Mouse (Mus musculus) hindbrain, embryonic 16.5 days (tissue): Measurements from ENCODE around the gene Gm47996. TPM values are rescaled to one million over a fixed set of nuclear protein-coding genes. Genes with fewer than 3 reads are reported as not detected.

Experiments used
- ATAC-seq: fragments of 200-750 bp; cut with Nextera tagmentation; 2 replicates; pipeline ENCODE4 v1.8.0; 2017; ENCODE audit warnings: moderate TSS enrichment, moderate library complexity
- H3K27ac ChIP-seq: fragments of 300-500 bp; sonication (generic); 2 replicates; pipeline ENCODE4 v1.5.1; 2014; ENCODE audit warnings: low read depth, mild to moderate bottlenecking, control low read depth, low read length, moderate library complexity
- H3K27me3 ChIP-seq: fragments of 300-500 bp; sonication (generic); replicated peaks from 2 replicates; pipeline ENCODE4 v1.6.1; 2014; ENCODE audit warnings: low read length; ENCODE audit not compliant: control insufficient read depth, insufficient read depth
- H3K36me3 ChIP-seq: fragments of 300-500 bp; sonication (generic); 2 replicates; pipeline ENCODE4 v1.6.1; 2014; ENCODE audit warnings: mild to moderate bottlenecking, low read length, moderate library complexity, mixed read lengths; ENCODE audit not compliant: control insufficient read depth, insufficient read depth
- H3K4me1 ChIP-seq: fragments of 300-500 bp; sonication (generic); 2 replicates; pipeline ENCODE4 v1.6.1; 2014; ENCODE audit warnings: low read depth, low read length; ENCODE audit not compliant: control insufficient read depth, insufficient read depth
- H3K4me2 ChIP-seq: fragments of 300-500 bp; sonication (generic); 2 replicates; pipeline ENCODE4 v1.6.1; 2014; ENCODE audit warnings: mild to moderate bottlenecking, low read length, control low read depth, moderate library complexity
- H3K4me3 ChIP-seq: fragments of 300-500 bp; sonication (generic); 2 replicates; pipeline ENCODE4 v1.5.1; 2014; ENCODE audit warnings: mild to moderate bottlenecking, low read length, control low read depth, moderate library complexity
- H3K9ac ChIP-seq: fragments of 300-500 bp; sonication (generic); 2 replicates; pipeline ENCODE4 v1.6.1; 2014; ENCODE audit warnings: low read depth, mild to moderate bottlenecking, control low read depth, low read length, moderate library complexity
- H3K9me3 ChIP-seq: fragments of 300-500 bp; sonication (generic); 2 replicates; pipeline ENCODE4 v1.6.1; 2014; ENCODE audit warnings: mild to moderate bottlenecking, low read length, moderate library complexity; ENCODE audit not compliant: control insufficient read depth
- WGBS: fragments of 180-500 bp; shearing (Covaris S2); extraction: QIAGEN DNeasy Blood & Tissue Kit; methylation state at CpG from one replicate; pipeline ENCODE4 v1.1.7; 2014; 5-methylcytosine and 5-hydroxymethylcytosine counted together
- polyA plus RNA-seq: library from polyadenylated mRNA; unstranded; fragments of >200 nt; fragmentation: Nextera tagmentation; extraction: Ambion mirVana; gene quantifications from 2 replicates; pipeline ENCODE4 v1.2.1, GENCODE M21; 2015

The Gm47996 gene
- polyA plus RNA-seq, 1 experiment from 2014 or later, result not detected

DNA sequence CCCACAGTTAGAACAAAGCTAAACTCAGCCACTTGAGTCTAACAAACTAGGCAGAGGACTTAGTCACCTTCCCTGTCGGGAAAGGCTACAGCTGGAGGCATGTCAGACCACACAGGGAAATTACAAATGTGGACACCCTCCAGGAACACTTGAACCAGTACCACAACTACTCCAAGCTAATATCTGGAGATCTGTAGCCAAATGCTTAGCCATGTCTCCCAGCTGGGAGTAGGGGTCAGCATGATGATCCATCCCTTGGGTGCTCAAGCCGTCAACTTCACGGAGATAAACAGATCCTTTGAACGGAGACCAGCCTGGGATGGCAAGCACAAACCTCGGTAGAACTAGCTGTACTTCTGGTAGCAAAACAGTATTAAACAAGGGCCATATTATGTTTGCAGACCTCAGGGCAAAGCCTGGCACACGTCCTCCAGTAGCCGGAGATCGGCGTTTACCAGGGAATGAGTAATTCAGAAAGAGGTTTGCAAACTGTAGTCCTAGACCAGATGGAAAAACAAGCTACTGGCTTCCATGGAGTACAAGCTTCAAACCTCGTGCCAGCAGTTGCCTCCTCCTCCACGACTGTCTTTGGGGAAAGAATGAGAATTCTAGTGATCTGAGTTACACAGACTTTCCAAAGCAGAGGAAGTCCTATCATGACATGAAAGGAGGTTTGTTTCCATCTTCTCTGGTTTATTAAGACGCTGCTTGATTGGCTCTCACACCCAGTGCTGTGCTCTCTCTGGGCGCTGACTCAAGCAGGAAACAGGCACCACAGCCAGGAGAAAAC, 26.4 kb downstream of the Gm47996 start:
- no peak overlapping the region for H3K9ac ChIP-seq
- peaks cover 2% of the 10 kb centered on the region; the same call in 1 of the 2 replicates for H3K9me3 ChIP-seq
- 0 out of 2 replicates have a peak, but pooled peaks have one; percentile 17 for ATAC-seq
- WGBS, result 76% methylated on average over 13 of the region's 13 CpGs
- no peaks in the 10 kb centered on the region for H3K36me3 ChIP-seq
- H3K4me3 ChIP-seq, result no peak overlapping the region
- no peak overlapping the region for H3K4me2 ChIP-seq
- H3K27me3 ChIP-seq, result no peaks in the 10 kb centered on the region
- H3K27ac ChIP-seq, result no peak overlapping the region
- no peaks in the 10 kb centered on the region for H3K4me1 ChIP-seq

DNA sequence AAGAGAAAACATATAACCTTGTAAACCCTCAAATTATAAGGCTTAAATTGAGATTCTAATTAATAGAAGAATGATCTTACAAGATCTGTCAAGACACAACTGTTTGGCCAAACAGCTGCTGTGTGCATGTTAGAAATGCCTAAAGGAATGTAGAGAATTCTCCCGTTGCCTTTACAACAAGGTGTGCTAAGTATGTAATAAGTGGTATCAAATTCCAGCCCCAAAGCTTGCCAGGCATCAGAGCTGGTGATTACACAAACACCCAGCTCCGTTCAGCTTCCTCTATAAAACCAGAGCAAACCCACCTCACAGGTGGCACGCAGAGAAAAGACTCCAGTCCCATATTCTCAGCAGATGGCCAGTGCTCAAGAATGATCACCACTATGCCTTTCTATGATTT, 27.8 kb downstream of the Gm47996 start:
- Histone ChIP-seq H3K36me3 (no peaks in the 10 kb centered on the region), H3K27ac (no peak overlapping the region), H3K4me3 (no peak overlapping the region), H3K9me3 (peaks cover 2% of the 10 kb centered on the region; the same call in 1 of the 2 replicates), H3K9ac (no peak overlapping the region), H3K4me1 (no peaks in the 10 kb centered on the region), H3K27me3 (no peaks in the 10 kb centered on the region), H3K4me2 (no peak overlapping the region)
- ATAC-seq, result no peak
- WGBS, result 85% methylated on average over 3 of the region's 3 CpGs

DNA sequence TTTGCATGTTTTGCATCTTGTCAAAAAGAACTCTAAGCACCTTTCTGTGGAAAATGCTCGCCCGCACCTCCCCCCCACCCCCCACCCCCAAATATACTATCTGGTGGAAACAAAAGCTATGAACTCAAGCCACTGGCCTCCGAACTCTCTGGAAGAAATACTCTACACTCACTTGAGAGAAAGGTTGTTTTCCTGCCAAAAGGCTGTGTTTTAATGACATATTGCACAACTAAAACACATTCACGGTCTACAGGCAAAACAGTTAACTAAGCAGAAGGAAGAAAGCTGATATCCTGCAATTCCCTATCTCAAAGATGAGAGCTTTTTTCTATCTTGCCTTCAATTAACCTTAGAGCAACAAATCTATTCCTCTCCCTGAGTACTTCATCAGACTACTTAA, 33.4 kb downstream of the Gm47996 start:
- Histone ChIP-seq H3K4me2 (no peak overlapping the region), H3K9ac (no peak overlapping the region), H3K9me3 (peaks cover 2% of the 10 kb centered on the region; the same call in 1 of the 2 replicates), H3K27me3 (no peaks in the 10 kb centered on the region), H3K27ac (no peak overlapping the region), H3K4me3 (no peak overlapping the region), H3K4me1 (no peaks in the 10 kb centered on the region), H3K36me3 (no peaks in the 10 kb centered on the region)
- WGBS, result 86% methylated on average over 4 of the region's 4 CpGs
- no peak for ATAC-seq

DNA sequence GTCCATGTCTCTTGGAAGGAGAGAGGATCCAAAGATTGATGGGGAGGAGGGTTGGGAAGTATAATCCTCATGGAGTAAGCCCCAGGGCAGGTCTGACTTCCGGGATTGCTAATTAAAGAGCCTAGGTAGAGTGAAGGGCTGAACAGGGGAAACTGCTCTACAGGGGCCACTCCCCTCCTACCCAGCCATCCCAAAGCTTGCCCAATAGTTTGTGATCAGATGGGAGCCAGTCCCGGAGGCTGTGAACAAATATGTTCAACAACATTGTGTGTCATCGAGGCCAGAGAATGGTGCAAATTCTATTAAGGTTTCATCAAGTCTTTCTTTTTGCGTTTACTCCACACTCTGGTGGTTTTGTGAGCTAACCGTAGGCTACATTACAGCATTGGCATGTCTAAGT, 34.1 kb downstream of the Gm47996 start:
- no peaks in the 10 kb centered on the region for H3K36me3 ChIP-seq
- H3K4me2 ChIP-seq, result no peak overlapping the region
- H3K9me3 ChIP-seq, result peaks cover 2% of the 10 kb centered on the region; the same call in 1 of the 2 replicates
- H3K27ac ChIP-seq, result no peak overlapping the region
- no peak overlapping the region for H3K9ac ChIP-seq
- H3K27me3 ChIP-seq, result no peaks in the 10 kb centered on the region
- 90% methylated on average over 5 of the region's 5 CpGs for WGBS
- no peaks in the 10 kb centered on the region for H3K4me1 ChIP-seq
- H3K4me3 ChIP-seq, result no peak overlapping the region
- ATAC-seq, result no peak

DNA sequence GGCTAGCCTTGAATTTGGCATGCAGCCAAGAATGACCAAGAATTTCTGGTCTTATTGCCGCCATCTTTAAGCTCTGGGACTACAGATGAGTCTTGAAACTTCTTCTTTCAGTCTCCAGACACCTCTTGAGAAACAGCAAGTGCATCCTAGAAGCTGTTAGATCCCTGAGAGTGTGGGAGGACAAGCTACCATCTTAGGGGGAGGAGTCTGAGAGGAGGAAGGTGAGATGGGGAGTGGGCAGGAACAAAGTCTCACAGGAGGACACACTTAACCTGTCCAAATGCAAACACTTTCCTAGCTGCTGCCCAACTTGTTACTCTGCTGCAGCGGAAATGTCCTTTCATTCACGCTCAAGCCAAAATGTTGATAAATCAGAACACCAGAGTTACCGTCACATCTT, 34.8 kb downstream of the Gm47996 start:
- Histone ChIP-seq H3K9ac (no peak overlapping the region), H3K9me3 (peaks cover 2% of the 10 kb centered on the region; the same call in 1 of the 2 replicates), H3K27ac (no peak overlapping the region), H3K36me3 (no peaks in the 10 kb centered on the region), H3K4me2 (no peak overlapping the region), H3K27me3 (no peaks in the 10 kb centered on the region), H3K4me3 (no peak overlapping the region), H3K4me1 (no peaks in the 10 kb centered on the region)
- no peak for ATAC-seq
- 98% methylated on average over 4 of the region's 4 CpGs for WGBS

DNA sequence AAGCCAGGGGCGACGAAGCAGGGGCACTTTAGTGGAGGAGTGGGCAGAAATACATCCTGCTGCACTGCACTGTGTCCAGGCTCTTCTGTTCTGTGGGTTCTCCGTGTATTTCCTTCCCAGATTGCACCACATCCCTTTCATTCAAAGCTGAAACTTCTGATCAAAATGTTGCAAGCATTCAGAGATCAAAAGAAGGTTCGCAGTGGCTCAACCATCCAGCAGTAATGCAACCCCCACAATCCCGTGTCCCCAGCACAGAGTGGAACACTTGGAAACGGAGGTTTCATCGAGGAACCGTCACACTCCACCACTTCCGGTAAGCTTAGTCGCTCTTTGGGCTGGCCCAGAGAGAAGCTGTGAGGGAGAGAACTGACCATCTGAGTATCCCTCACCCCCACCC, 35.2 kb downstream of the Gm47996 start:
- WGBS, result 90% methylated on average over 10 of the region's 10 CpGs
- Histone ChIP-seq H3K27me3 (no peaks in the 10 kb centered on the region), H3K9ac (no peak overlapping the region), H3K4me3 (no peak overlapping the region), H3K4me1 (no peaks in the 10 kb centered on the region), H3K36me3 (no peaks in the 10 kb centered on the region), H3K27ac (no peak overlapping the region), H3K9me3 (peaks cover 2% of the 10 kb centered on the region; the same call in 1 of the 2 replicates), H3K4me2 (no peak overlapping the region)
- no peak for ATAC-seq

DNA sequence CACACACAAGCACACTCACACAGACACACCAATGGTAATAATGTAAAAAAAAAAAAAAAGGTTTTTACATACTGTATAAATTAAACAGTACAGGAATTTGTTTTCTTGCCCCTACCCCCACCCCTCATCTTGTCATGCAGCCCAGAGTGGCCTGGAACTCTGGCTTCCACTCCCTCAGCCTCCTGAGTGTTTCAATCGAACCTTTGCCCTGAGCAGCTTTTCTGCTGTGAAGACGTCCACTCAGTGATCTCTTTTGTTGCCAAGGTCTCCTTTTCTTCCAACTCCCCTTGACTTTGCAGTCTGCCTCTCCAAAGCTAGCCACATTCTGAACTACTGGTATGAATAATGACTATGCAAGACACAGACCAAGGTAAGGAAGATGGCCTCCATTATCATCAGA, 35.9 kb downstream of the Gm47996 start:
- no peak overlapping the region for H3K27ac ChIP-seq
- H3K9me3 ChIP-seq, result no peaks in the 10 kb centered on the region; the same call in 1 of the 2 replicates
- 49% methylated on average over 2 of the region's 2 CpGs for WGBS

DNA sequence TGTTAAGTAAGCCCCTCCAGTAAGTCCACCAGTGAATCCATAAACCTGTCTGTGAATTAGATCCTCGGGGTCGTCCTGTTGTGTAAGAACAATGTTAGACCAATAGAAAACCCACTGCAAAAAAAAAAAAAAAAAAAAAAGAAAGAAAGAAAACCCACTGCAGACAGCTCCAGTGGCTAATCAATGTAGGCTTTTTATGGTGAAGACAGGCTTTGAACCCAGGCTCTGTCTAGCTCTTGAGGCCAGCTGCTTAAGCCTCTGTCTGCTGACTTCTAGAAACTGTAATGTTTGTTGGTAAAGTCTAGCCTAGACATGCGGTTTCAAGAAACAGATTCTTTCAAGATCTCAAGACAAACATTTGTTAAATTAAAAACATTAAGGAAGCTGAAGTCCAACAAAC, 40.2 kb downstream of the Gm47996 start:
- Histone ChIP-seq H3K9me3 (no peaks in the 10 kb centered on the region), H3K27me3 (no peaks in the 10 kb centered on the region), H3K9ac (no peak overlapping the region), H3K36me3 (no peaks in the 10 kb centered on the region), H3K27ac (no peak overlapping the region), H3K4me1 (no peaks in the 10 kb centered on the region), H3K4me3 (no peak overlapping the region), H3K4me2 (no peak overlapping the region)
- WGBS, result 82% methylated on average over 3 of the region's 3 CpGs
- no peak for ATAC-seq

More for the DNA sequence above, 35.9 kb downstream of the Gm47996 start:
- H3K36me3 ChIP-seq, result no peaks in the 10 kb centered on the region
- H3K4me3 ChIP-seq, result no peak overlapping the region
- H3K27me3 ChIP-seq, result no peaks in the 10 kb centered on the region
- no peak overlapping the region for H3K9ac ChIP-seq
- no peak overlapping the region for H3K4me2 ChIP-seq
- ATAC-seq, result no peak
- H3K4me1 ChIP-seq, result no peaks in the 10 kb centered on the region

DNA sequence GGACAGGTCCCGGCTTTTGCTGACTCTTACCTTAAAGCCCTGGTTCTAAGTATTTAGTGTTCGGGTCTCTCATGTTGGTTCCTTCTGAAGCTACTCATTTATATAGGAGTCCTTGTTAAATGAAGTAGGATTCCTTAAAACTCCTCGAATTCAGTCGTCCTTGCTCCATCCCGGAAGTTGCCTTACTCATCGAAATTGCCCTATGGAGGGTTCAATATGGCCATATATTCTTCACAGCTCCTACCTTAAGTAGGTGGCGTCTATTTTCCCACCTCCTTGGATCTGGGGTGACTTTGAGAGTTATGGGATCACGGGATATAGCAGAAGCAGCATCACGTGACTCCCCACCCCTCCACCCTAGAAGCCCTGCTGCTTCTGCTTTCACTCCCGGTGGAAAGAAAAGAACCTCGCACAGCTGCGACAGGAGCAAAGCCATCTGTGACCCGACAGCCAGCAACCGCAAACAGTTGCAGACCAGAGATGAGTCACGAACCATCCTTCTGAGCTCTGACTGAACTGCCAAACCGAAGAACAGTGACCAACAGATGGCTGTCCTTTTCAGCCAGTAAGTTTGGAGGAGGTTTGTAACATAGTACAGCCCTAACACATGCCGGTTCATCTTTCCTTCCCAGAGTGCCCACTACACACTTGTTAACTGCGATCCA, 40.7 kb downstream of the Gm47996 start:
- 50% methylated on average over 18 of the region's 18 CpGs for WGBS
- Histone ChIP-seq H3K9ac (no peak overlapping the region), H3K4me3 (no peak overlapping the region), H3K4me1 (no peaks in the 10 kb centered on the region), H3K27me3 (no peaks in the 10 kb centered on the region), H3K36me3 (no peaks in the 10 kb centered on the region), H3K4me2 (peak overlapping the region; percentile 32), H3K27ac (no peak overlapping the region), H3K9me3 (no peaks in the 10 kb centered on the region)
- peak; percentile 71 for ATAC-seq
